Mouse (Mus musculus) liver, adult 2 months (tissue): ENCODE measurements around the gene Selenop. TPM values are rescaled to one million over a fixed set of nuclear protein-coding genes. Genes with fewer than 3 reads are reported as not detected.

Experiments
- DNase-seq: peaks from one replicate; pipeline ENCODE4 v3.0.0-alpha.2; 2011; ENCODE audit warnings: low read depth, low spot score; ENCODE audit errors: extremely low read depth
- H3K27ac ChIP-seq: fragments of 200-500 bp; replicated peaks from 2 replicates; pipeline ENCODE4 v1.5.1; 2012; ENCODE audit warnings: low read depth, mild to moderate bottlenecking, control low read depth, inconsistent platforms, low read length; ENCODE audit not compliant: insufficient read depth
- H3K27me3 ChIP-seq: fragments of 200-500 bp; 2 replicates; pipeline ENCODE4 v1.6.1; 2012; ENCODE audit warnings: mild to moderate bottlenecking, moderate library complexity, low read length, inconsistent platforms; ENCODE audit not compliant: control insufficient read depth, insufficient read depth
- H3K36me3 ChIP-seq: fragments of 200-500 bp; 2 replicates; pipeline ENCODE4 v1.6.1; 2012; ENCODE audit warnings: low read length, inconsistent platforms; ENCODE audit not compliant: control insufficient read depth, insufficient read depth
- H3K4me1 ChIP-seq: fragments of 200-500 bp; 2 replicates; pipeline ENCODE4 v1.6.1; 2011; ENCODE audit warnings: low read length; ENCODE audit not compliant: control insufficient read depth, insufficient read depth
- H3K4me3 ChIP-seq: fragments of 200-500 bp; 2 replicates; pipeline ENCODE4 v1.5.1; 2011; ENCODE audit warnings: low read depth, mild to moderate bottlenecking, control low read depth, low read length, moderate library complexity; ENCODE audit not compliant: insufficient read depth
- H3K79me2 ChIP-seq: fragments of 200-500 bp; 2 replicates; pipeline ENCODE4 v1.6.1; 2012; ENCODE audit warnings: inconsistent platforms, mild to moderate bottlenecking, low read length, moderate library complexity; ENCODE audit not compliant: control insufficient read depth, insufficient read depth
- H3K9ac ChIP-seq: fragments of 200-500 bp; 2 replicates; pipeline ENCODE4 v1.6.1; 2012; ENCODE audit warnings: low read depth, mild to moderate bottlenecking, control low read depth, inconsistent platforms, low read length
- CTCF ChIP-seq: fragments of 200-500 bp; IDR thresholded peaks from 2 replicates; pipeline ENCODE4 v1.5.1; 2011; ENCODE audit warnings: low read depth, low read length, control low read depth
- POLR2A ChIP-seq: fragments of 200-500 bp; IDR thresholded peaks from 2 replicates; pipeline ENCODE4 v1.6.1; 2011; ENCODE audit warnings: low read length, control low read depth; ENCODE audit not compliant: insufficient read depth; ENCODE audit errors: extremely low read depth
- WGBS: fragments of 180-500 bp; shearing (Covaris S2); methylation state at CpG from one replicate; pipeline ENCODE4 v1.1.7; 2018; 5-methylcytosine and 5-hydroxymethylcytosine counted together
- polyA plus RNA-seq: library from polyadenylated mRNA; depleted of rRNA; stranded (reverse); fragments of >200 nt; gene quantifications from 2 replicates; pipeline ENCODE4 v1.2.3, GENCODE M21; 2012
- total RNA-seq: library from RNA; depleted of rRNA; stranded (reverse); fragments of >200 nt; gene quantifications from 2 replicates; pipeline ENCODE4 v1.2.3, GENCODE M21; 2014

The Selenop gene
- total and polyA plus RNA-seq, 2 experiments, result 1,988 to 8,531 TPM

DNA sequence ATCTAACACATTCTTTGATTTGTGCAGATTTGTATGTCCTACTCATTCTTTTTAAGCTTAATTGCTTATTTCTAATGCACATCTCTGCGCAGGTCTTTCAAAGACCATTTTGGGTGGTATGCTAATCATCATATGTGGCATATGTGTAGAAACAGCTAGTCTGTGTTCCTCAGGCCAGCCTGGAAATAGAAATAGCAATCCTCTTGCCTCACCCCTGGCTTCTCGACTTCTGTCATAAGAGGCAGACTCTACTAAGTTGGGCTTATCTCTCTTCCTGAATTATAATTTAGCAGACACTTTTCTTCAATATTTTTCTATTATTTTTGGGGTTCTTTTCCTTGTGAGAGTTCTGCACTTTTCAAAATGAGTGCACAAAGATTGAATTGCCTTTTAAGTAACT, 17.7 kb upstream of the Selenop start:
- DNase-seq, result no peak
- Histone ChIP-seq H3K9ac (peak overlapping the region; percentile 47; the same call in 1 of the 2 replicates), H3K4me3 (no peak overlapping the region), H3K27me3 (no peaks in the 10 kb centered on the region), H3K36me3 (no peaks in the 10 kb centered on the region), H3K4me1 (peaks cover 27% of the 10 kb centered on the region), H3K79me2 (no peaks in the 10 kb centered on the region; the same call in 1 of the 2 replicates), H3K27ac (peak overlapping the region; percentile 99)
- no peak for TF ChIP-seq CTCF
- no peak for TF ChIP-seq POLR2A
- 49% methylated on average over 2 of the region's 2 CpGs for WGBS

DNA sequence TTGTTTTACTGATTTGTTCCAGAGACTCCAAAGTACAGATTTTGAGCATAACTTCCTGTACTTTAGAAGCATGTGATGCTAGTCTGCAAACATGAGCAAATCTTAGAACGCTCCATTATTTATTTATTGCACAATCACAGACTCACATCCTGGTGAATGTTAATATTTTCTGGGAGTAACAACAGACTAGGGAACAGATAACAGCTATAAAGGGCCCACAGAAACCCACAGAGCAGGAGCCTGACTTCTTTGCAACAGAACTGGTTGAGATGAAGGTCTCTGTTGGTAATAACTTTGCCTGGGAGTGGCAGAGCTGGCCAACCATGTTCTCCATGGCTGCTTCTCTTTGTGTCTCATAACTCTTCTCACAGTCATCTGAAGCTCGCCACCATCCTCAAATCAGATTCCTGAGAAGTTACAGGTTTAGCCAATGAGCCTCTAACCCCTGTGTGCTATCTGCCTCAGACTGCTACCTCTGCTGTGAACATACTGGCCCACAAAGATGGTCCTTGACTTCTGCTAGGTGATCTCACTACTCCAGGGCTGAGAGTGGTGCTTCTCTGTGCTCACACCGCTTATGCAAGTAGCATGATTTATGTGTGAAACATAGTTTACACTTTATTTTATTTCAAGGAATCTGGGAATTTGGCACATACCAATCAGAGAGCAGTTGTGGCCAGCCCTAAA, 17.2 kb upstream of the Selenop start:
- H3K4me1 ChIP-seq, result peaks cover 27% of the 10 kb centered on the region
- 7% methylated on average over 3 of the region's 3 CpGs for WGBS
- no peaks in the 10 kb centered on the region for H3K36me3 ChIP-seq
- no peaks in the 10 kb centered on the region for H3K27me3 ChIP-seq
- peak overlapping the region; percentile 81 for H3K9ac ChIP-seq
- peak; percentile 99 for DNase-seq
- TF ChIP-seq CTCF, result no peak
- TF ChIP-seq POLR2A, result 0 out of 2 replicates have a peak, but pooled peaks have one; percentile 30
- peak overlapping the region; percentile 23 for H3K4me3 ChIP-seq
- H3K79me2 ChIP-seq, result no peaks in the 10 kb centered on the region; the same call in 1 of the 2 replicates
- peak overlapping the region; percentile 100 for H3K27ac ChIP-seq

DNA sequence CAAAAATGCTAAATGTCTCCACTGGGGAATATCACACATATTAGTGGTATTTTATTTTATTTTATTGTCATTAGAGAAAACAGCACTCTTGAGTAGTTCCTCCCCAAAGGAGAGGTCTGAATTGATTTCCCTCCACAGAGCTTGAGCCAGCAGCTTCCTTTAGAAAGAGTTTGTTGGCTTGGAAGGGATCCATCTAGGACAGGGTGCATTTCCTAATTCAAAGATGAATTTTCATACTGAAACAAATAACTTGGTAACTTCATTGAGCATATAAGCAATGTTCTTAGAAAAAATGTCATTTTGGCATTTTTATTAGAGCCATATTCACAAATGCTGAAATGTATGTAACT, 16.7 kb upstream of the Selenop start:
- Histone ChIP-seq H3K36me3 (no peaks in the 10 kb centered on the region), H3K27me3 (no peaks in the 10 kb centered on the region), H3K9ac (no peak overlapping the region), H3K27ac (peak overlapping the region; percentile 100), H3K79me2 (no peaks in the 10 kb centered on the region; the same call in 1 of the 2 replicates), H3K4me1 (peaks cover 27% of the 10 kb centered on the region), H3K4me3 (no peak overlapping the region)
- TF ChIP-seq POLR2A, result no peak
- TF ChIP-seq CTCF, result no peak
- DNase-seq, result peak; percentile 79

DNA sequence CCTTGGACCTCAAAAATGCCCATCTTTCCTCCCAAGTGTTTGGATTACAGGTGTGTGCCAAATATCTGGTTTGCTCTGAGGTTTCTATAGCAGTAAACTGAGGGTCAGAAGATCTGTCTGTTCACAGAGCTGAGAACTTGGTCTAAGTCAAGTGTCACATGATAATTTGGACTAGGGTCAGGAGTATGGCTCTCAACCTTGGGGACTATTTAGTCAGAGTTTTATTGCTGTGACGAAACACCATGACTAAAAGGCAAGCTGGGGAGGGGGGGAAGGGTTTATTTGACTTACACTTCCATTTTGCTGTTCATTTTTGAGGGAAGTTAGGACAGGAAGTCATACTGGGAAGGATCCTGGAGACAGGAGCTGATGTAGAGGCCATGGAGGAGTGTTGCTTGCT, 9.3 kb upstream of the Selenop start:
- no peak for TF ChIP-seq CTCF
- no peak for TF ChIP-seq POLR2A
- WGBS, result 49% methylated on average over 1 of the region's 1 CpGs
- Histone ChIP-seq H3K4me1 (no peaks in the 10 kb centered on the region; the same call in 1 of the 2 replicates), H3K27ac (no peak overlapping the region), H3K4me3 (no peak overlapping the region), H3K36me3 (no peaks in the 10 kb centered on the region), H3K27me3 (no peaks in the 10 kb centered on the region), H3K79me2 (no peaks in the 10 kb centered on the region), H3K9ac (no peak overlapping the region)
- DNase-seq, result peak; percentile 26

DNA sequence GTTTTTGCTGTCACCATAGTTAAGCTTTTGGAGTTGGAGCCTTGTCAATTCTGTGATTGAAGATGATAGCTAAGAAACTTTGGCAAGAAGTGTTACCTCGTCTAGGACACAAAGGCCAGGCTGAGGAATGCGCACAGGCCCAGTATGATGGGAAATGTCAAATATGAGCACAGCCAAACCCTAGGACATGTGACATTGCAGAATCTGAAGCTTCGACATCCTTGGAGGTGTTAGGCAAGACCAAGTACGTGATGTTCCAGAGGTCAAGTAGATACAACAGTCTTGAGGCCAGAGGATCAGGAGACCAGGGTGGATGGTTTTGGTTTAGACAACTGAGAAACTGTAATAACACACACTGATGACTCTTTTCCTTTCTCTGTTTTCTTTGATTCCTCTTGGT, 8.0 kb upstream of the Selenop start:
- no peaks in the 10 kb centered on the region for H3K36me3 ChIP-seq
- TF ChIP-seq CTCF (no peak), POLR2A (no peak)
- H3K4me1 ChIP-seq, result no peaks in the 10 kb centered on the region; the same call in 1 of the 2 replicates
- DNase-seq, result no peak
- no peak overlapping the region for H3K9ac ChIP-seq
- no peak overlapping the region for H3K27ac ChIP-seq
- 85% methylated on average over 4 of the region's 4 CpGs for WGBS
- H3K27me3 ChIP-seq, result no peaks in the 10 kb centered on the region
- no peaks in the 10 kb centered on the region for H3K79me2 ChIP-seq
- H3K4me3 ChIP-seq, result no peak overlapping the region

DNA sequence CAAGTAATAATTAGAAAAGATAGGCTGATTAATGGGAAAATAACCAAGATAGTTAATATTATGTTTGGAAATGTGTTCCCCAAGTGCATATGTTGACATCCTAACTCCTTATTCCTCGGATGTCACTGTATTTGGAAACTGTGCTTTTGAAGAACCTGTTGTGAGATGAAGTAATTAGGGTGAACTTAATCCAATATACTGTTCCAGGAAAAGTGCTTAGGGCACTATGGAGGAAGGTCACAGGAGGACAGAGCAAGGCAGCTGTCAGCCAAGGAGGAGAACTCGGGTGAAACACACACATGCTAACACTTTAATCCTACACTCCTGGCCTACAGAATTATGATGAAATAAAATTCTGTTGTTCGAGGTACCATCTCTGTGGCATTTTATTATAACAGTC, 5.5 kb upstream of the Selenop start:
- Histone ChIP-seq H3K36me3 (no peaks in the 10 kb centered on the region), H3K27ac (no peak overlapping the region), H3K79me2 (no peaks in the 10 kb centered on the region), H3K4me3 (no peak overlapping the region), H3K9ac (no peak overlapping the region), H3K4me1 (peaks cover 3% of the 10 kb centered on the region; the same call in 1 of the 2 replicates), H3K27me3 (no peaks in the 10 kb centered on the region)
- no peak for DNase-seq
- 59% methylated on average over 3 of the region's 3 CpGs for WGBS
- no peak for TF ChIP-seq CTCF
- TF ChIP-seq POLR2A, result no peak
